Mouse (Mus musculus): ENCODE measurements around the gene Cldn16.
"Not testable (repeated sequence)": the region's sequence is repeated elsewhere in the genome, so short reads cannot be mapped to it uniquely, and the experiment has no call there.

DNA sequence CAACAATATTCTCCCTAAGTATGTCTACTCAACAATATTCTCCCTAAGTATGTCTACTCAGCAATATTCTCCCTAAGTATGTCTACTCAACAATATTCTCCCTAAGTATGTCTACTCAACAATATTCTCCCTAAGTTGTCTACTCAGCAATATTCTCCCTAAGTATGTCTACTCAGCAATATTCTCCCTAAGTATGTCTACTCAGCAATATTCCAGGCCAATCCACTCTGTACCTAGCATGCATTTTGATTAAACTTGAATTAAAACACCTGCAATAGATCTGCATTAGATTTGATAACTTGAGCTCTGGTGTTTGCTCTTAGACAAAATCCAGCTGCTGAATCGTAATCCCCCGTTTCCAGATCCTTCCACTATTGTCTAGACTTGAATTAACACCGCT is 36.8 kb downstream of the Cldn16 start:
- not testable (repeated sequence) for TF ChIP-seq EP300 (IDR thresholded peaks at IDR 0.05; ENCODE audit: insufficient read depth, low read depth, low read length); POLR2A (IDR thresholded peaks at IDR 0.05; ENCODE audit: insufficient read depth, low read length)

Data from ES-Bruce4 (cell line).